ENCODE assay signal across 12 mouse cellular contexts in genomic region chr10:60371596-60372386, GRCm38 (mm10). TPM values are rescaled to one million over a fixed set of nuclear protein-coding genes. Genes with fewer than 3 reads are reported as not detected.
DNase-seq lines count a peak whose midpoint lies in the region; ATAC-seq and TF ChIP-seq lines count a peak whose summit lies in the region.
"Had no signal": no experiment of that assay in that cellular context is flagged by ENCODE, and none has a peak within 500 bp of the region (broad histone marks: within the 10 kb centered on the region; RNA-seq: fewer than 3 reads in every experiment).

No protein-coding gene starts in this region.

- no peak overlapping the region for H3K4me2 ChIP-seq in heart, embryonic 15.5 days
- no peak overlapping the region for H3K4me2 ChIP-seq in heart, embryonic 12.5 days
- no peak overlapping the region for H3K4me2 ChIP-seq in lung, embryonic 15.5 days
- no peak overlapping the region for H3K4me2 ChIP-seq in stomach, postnatal 0 days (replicated peaks; ENCODE audit: low read depth)
- H3K4me2 ChIP-seq: embryonic facial prominence, embryonic 12.5 days had no signal

- no peaks in the 10 kb centered on the region for H3K27me3 ChIP-seq in heart, embryonic 15.5 days
- no peaks in the 10 kb centered on the region for H3K27me3 ChIP-seq in heart, embryonic 12.5 days (replicated peaks)
- H3K27me3 ChIP-seq in lung, embryonic 15.5 days, result no peaks in the 10 kb centered on the region
- H3K27me3 ChIP-seq in splenic B cell, adult 2 months (ENCODE audit: control insufficient read depth, insufficient read depth, low read length, poor library complexity, severe bottlenecking), result no peaks in the 10 kb centered on the region
- H3K27me3 ChIP-seq in stomach, postnatal 0 days (ENCODE audit: control insufficient read depth, insufficient read depth, low read length), result no peaks in the 10 kb centered on the region
- H3K27me3 ChIP-seq: embryonic facial prominence, embryonic 12.5 days had no signal

- H3K9ac ChIP-seq in heart, embryonic 15.5 days, result no peak overlapping the region
- H3K9ac ChIP-seq in heart, embryonic 12.5 days, result no peak overlapping the region
- no peak overlapping the region for H3K9ac ChIP-seq in lung, embryonic 15.5 days
- no peak overlapping the region for H3K9ac ChIP-seq in stomach, postnatal 0 days (ENCODE audit: low read length)
- H3K9ac ChIP-seq: embryonic facial prominence, embryonic 12.5 days had no signal

- H3K36me3 ChIP-seq in heart, embryonic 15.5 days, result no peaks in the 10 kb centered on the region
- H3K36me3 ChIP-seq in heart, embryonic 12.5 days, result no peaks in the 10 kb centered on the region
- H3K36me3 ChIP-seq in lung, embryonic 15.5 days, result no peaks in the 10 kb centered on the region
- no peaks in the 10 kb centered on the region for H3K36me3 ChIP-seq in splenic B cell, adult 2 months (ENCODE audit: control insufficient read depth, insufficient read depth, low read length, poor library complexity, severe bottlenecking)
- no peaks in the 10 kb centered on the region; the same call in 1 of the 2 replicates for H3K36me3 ChIP-seq in stomach, postnatal 0 days (ENCODE audit: control insufficient read depth, insufficient read depth, low read length)
- H3K36me3 ChIP-seq: embryonic facial prominence, embryonic 12.5 days had no signal

- peak; percentile 64 for DNase-seq in splenic B cell, adult 2 months (ENCODE audit: low read depth, low spot score)
- DNase-seq in stomach, postnatal 0 days (ENCODE audit: low spot score), result no peak
- DNase-seq in left cerebral cortex, adult 8-10 months (ENCODE audit: low spot score in 2 of 2), result no peak
- DNase-seq in ovary, postnatal 36 days (ENCODE audit: low spot score), result no peak
- DNase-seq: adrenal gland, postnatal 25 days; gastrocnemius, postnatal 10 days; right cerebral cortex, postnatal 25 days had no signal

- H3K9me3 ChIP-seq in heart, embryonic 15.5 days (replicated peaks), result no peaks in the 10 kb centered on the region
- H3K9me3 ChIP-seq in heart, embryonic 12.5 days (replicated peaks), result no peaks in the 10 kb centered on the region
- no peaks in the 10 kb centered on the region for H3K9me3 ChIP-seq in lung, embryonic 15.5 days
- no peaks in the 10 kb centered on the region for H3K9me3 ChIP-seq in stomach, postnatal 0 days (ENCODE audit: control insufficient read depth, low read length)
- H3K9me3 ChIP-seq: embryonic facial prominence, embryonic 12.5 days had no signal

- 70% methylated on average over 5 of the region's 5 CpGs for WGBS in heart, embryonic 15.5 days
- WGBS in heart, embryonic 12.5 days, result 73% methylated on average over 5 of the region's 5 CpGs
- 73% methylated on average over 5 of the region's 5 CpGs for WGBS in lung, embryonic 15.5 days
- 78% methylated on average over 5 of the region's 5 CpGs for WGBS in stomach, postnatal 0 days

- TF ChIP-seq CTCF in stomach, postnatal 0 days (IDR thresholded peaks at IDR 0.05; ENCODE audit: low read depth), result no peak

- no peak for ATAC-seq in heart, embryonic 15.5 days (replicated peaks; ENCODE audit: insufficient number of reproducible peaks, insufficient read depth, low FRiP score, low read depth)
- ATAC-seq in heart, embryonic 12.5 days (ENCODE audit: insufficient number of reproducible peaks, low FRiP score), result no peak
- peak; percentile 42 for ATAC-seq in CD4-positive, CD25-positive, alpha-beta regulatory T cell, adult 4 months
- ATAC-seq in lung, embryonic 15.5 days (ENCODE audit: borderline replicate concordance, extremely low read depth, low FRiP score, low TSS enrichment), result no peak
- ATAC-seq in stomach, postnatal 0 days (ENCODE audit: low FRiP score, low TSS enrichment), result no peak

- H3K27ac ChIP-seq in heart, embryonic 15.5 days, result peak overlapping the region; percentile 23; the same call in 1 of the 2 replicates
- H3K27ac ChIP-seq in heart, embryonic 12.5 days (ENCODE audit: poor library complexity, severe bottlenecking), result no peak overlapping the region
- peak overlapping the region; percentile 9; the same call in 1 of the 2 replicates for H3K27ac ChIP-seq in lung, embryonic 15.5 days
- H3K27ac ChIP-seq in stomach, postnatal 0 days (replicated peaks), result no peak overlapping the region
- H3K27ac ChIP-seq: embryonic facial prominence, embryonic 12.5 days had no signal

- H3K4me1 ChIP-seq in heart, embryonic 15.5 days (replicated peaks), result peaks cover 11% of the 10 kb centered on the region
- H3K4me1 ChIP-seq in heart, embryonic 12.5 days (replicated peaks), result peaks cover 13% of the 10 kb centered on the region
- H3K4me1 ChIP-seq in lung, embryonic 15.5 days, result peaks cover 15% of the 10 kb centered on the region; the same call in 1 of the 2 replicates
- no peaks in the 10 kb centered on the region for H3K4me1 ChIP-seq in stomach, postnatal 0 days (replicated peaks; ENCODE audit: control insufficient read depth, insufficient read depth)

- TF ChIP-seq EP300 in stomach, postnatal 0 days (optimal IDR thresholded peaks at IDR 0.05), result no peak

- H3K4me3 ChIP-seq in heart, embryonic 15.5 days, result no peak overlapping the region
- H3K4me3 ChIP-seq in heart, embryonic 12.5 days, result no peak overlapping the region
- H3K4me3 ChIP-seq in lung, embryonic 15.5 days, result no peak overlapping the region
- H3K4me3 ChIP-seq in stomach, postnatal 0 days (ENCODE audit: low read depth, low read length), result no peak overlapping the region
- H3K4me3 ChIP-seq: embryonic facial prominence, embryonic 12.5 days had no signal

RNA-seq across cellular contexts. Expression of gene Vsir, which starts 25.1 kb away (rescaled TPM):
- 3.9 and 5.5 TPM in 2 replicates for polyA plus RNA-seq in heart, embryonic 15.5 days (2015; fragmentation: Nextera tagmentation; extraction: Ambion mirVana)
- 1.8 TPM in 2 replicates for polyA plus RNA-seq in heart, embryonic 12.5 days (2016; fragmentation: Nextera tagmentation; extraction: Ambion mirVana)
- 100 to 1,000 TPM; 171 to 206 TPM for polyA plus RNA-seq in CD4-positive, CD25-positive, alpha-beta regulatory T cell, adult 4 months (2017; shearing (Covaris generic))
- polyA plus RNA-seq in lung, embryonic 15.5 days (2015; fragmentation: Nextera tagmentation; extraction: Ambion mirVana), result 5.2 and 7.2 TPM in 2 replicates
- polyA plus RNA-seq in stomach, postnatal 0 days (2015; fragmentation: Nextera tagmentation; extraction: Ambion mirVana), result 4.2 and 4.3 TPM in 2 replicates
- 10 to 100 TPM; 20.2 to 54.7 (median 33.7) TPM for total RNA-seq in left cerebral cortex, adult 8-10 months (2022)

RNA-seq across cellular contexts. Expression of gene Gm17455, which starts 27.7 kb away (rescaled TPM):
- 0.20 and 0.32 TPM in 2 replicates for polyA plus RNA-seq in heart, embryonic 15.5 days (2015; fragmentation: Nextera tagmentation; extraction: Ambion mirVana)
- 0.20 and 0.31 TPM in 2 replicates for polyA plus RNA-seq in heart, embryonic 12.5 days (2016; fragmentation: Nextera tagmentation; extraction: Ambion mirVana)
- polyA plus RNA-seq in CD4-positive, CD25-positive, alpha-beta regulatory T cell, adult 4 months (2017; shearing (Covaris generic)), result 1 to 10 TPM; 1.5 to 3.7 TPM
- 0.45 and 0.54 TPM in 2 replicates for polyA plus RNA-seq in lung, embryonic 15.5 days (2015; fragmentation: Nextera tagmentation; extraction: Ambion mirVana)
- 0.74 and 1.0 TPM in 2 replicates for polyA plus RNA-seq in stomach, postnatal 0 days (2015; fragmentation: Nextera tagmentation; extraction: Ambion mirVana)
- total RNA-seq in left cerebral cortex, adult 8-10 months (2022), result 1 to 10 TPM in 1 of 4 experiments, under 1 TPM in 1, not detected in 2; 0.75 to 1.7 TPM
- total RNA-seq: adrenal gland, postnatal 25 days; gastrocnemius, postnatal 10 days had no signal

Comparison
In these comparisons a context has a peak if more than half of its experiments do, and no peak if none do; other contexts are left out.
1. H3K27ac ChIP-seq: peak in heart, embryonic 15.5 days (single experiment) and lung, embryonic 15.5 days (single experiment); none in heart, embryonic 12.5 days (single experiment) and stomach, postnatal 0 days (single experiment).
2. RNA of gene Vsir, which starts 25.1 kb away (polyA plus RNA-seq): 171 to 206 TPM in CD4-positive, CD25-positive, alpha-beta regulatory T cell, adult 4 months; 5.2 to 7.2 TPM in lung, embryonic 15.5 days, 4.2 to 4.3 TPM in stomach, postnatal 0 days, 3.9 to 5.5 TPM in heart, embryonic 15.5 days and 1.8 TPM in heart, embryonic 12.5 days; every median in the first group is over 10 times any median in the second.